Mouse (Mus musculus): Measurements from ENCODE around the gene Dennd1c.

DNA sequence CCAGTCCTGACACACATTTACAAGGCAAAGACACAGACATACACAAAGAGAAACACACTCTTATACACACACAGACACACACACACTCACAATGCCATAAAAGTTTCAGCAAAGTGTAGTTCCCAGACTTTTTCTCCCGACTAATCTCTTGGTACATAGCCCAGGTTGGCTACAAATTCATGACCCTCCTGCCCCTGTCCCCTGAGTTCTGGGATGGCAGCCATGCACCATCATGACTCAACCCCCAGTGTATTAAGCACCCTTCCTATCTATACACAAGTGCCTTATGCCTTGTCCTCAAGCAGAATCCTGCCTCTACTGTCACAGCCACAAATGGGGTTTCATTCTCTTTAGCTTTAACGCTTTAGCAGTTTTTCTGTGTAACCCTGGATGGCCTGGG, 38.5 kb upstream of the Dennd1c start:
- TF ChIP-seq GATA1 (IDR thresholded peaks at IDR 0.05; ENCODE audit: low read length) (no peak), TAL1 (IDR thresholded peaks at IDR 0.05; ENCODE audit: low read length) (no peak)
